Mouse (Mus musculus) brain, embryonic 14.5 days (tissue): ENCODE results near the gene Cd96.

ENCODE experiments used
- CTCF ChIP-seq: fragments of 200-500 bp; IDR thresholded peaks from 2 replicates; pipeline ENCODE4 v1.5.1; 2012; ENCODE audit warnings: inconsistent platforms, mild to moderate bottlenecking, moderate library complexity, borderline replicate concordance; ENCODE audit not compliant: insufficient read depth, insufficient read length; ENCODE audit errors: extremely low read depth
- POLR2A ChIP-seq: fragments of 200-500 bp; IDR thresholded peaks from 2 replicates; pipeline ENCODE4 v1.6.1; 2012; ENCODE audit warnings: mild to moderate bottlenecking, inconsistent platforms, borderline replicate concordance; ENCODE audit not compliant: poor library complexity, insufficient read depth, insufficient read length, severe bottlenecking; ENCODE audit errors: extremely low read depth

- TF ChIP-seq POLR2A (no peak), CTCF (no peak)
Observed at GRCm38 (mm10) chr16:46107431-46107830, 12.6 kb downstream of the Cd96 start.
